Mouse (Mus musculus) left cerebral cortex, postnatal 10 days (tissue): Measurements from ENCODE around the gene Atp9a. TPM values are rescaled to one million over a fixed set of nuclear protein-coding genes. Genes with fewer than 3 reads are reported as not detected.

Experiments used
- DNase-seq, 2 experiments: peaks; one replicate each; pipeline ENCODE4 v3.0.0; 2021 to 2022; ENCODE audit warnings: low spot score in 2 of 2, mixed read lengths in 1 of 2; ENCODE audit errors: extremely low spot score in 1 of 2
- intact Hi-C: fragments of 180-260 bp; cut with DNase I; formaldehyde crosslinking; loops from one replicate; pipeline ENCODE4 v1.15.1; 2025
- total RNA-seq, 2 experiments: library from RNA; stranded (reverse); gene quantifications; 2 replicates each; pipeline ENCODE4 v1.2.3; 2021

The Atp9a gene
- total RNA-seq, 2 experiments from 2014 or later: 486 to 487 TPM

DNA sequence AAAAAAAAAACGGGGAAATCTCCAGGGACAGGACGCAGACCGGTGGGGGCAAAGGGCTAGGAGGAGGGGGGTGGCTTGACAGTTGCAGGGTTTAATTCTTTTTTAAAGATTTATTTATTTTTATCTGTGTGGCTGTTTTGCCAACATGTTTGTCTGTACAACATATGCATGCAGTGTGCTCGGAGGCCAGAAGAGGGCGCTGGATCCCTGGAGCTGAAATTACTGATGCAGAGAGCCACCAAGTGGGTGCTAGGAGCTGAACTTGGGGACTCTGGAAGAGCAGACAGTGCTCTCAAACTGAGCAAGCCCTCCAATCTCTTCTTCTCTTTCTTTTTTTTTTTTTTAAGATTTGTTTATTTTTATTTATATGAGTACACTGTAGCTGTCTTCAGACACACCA is 81.9 kb downstream of the Atp9a start:
- intact Hi-C loops: no loop called here
- DNase-seq: no peak

GRCm38 (mm10) chr2:168658551-168658950 is 83.7 kb downstream of the Atp9a start:
- intact Hi-C loops: no loop called here
- DNase-seq: no peak

DNA sequence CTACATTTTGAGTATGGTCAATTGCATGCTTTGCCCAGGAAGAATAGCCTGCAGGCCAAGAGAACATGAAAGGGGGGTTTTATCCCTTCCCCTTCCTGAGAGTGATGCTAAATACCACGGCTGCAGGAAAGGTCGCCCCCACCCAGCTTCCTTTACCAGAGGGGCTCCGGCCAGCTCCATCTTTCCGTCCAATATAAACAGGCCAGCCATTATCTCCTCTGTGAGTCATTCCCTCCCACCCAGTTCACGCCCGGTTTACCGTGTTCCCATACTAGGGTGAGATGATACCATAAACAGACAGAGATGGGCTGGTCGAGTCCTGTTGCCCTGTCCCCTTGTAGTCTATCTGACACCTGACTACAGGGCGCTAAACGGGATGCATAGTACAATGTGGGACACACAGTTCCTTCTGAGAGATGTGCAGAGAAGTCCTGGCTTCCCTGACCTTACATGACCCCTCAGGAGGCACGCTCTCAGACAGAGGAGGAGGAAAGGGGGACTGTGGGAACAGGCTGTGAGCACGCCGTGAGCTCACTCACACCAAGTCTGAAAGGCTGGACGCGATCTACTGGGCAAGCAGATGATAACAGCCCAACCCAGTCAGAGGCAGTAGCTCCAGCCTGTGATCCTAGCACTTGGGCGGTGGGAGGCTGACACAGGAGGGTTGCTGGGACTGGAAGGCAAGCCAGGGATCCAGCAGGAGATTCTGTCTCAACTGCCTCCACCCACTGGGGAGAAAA is 85.5 kb downstream of the Atp9a start:
- intact Hi-C loops: no loop called here
- DNase-seq: no peak

GRCm38 (mm10) chr2:168654983-168655669 is 87.1 kb downstream of the Atp9a start:
- DNase-seq: no peak
- intact Hi-C loops: no loop called here

GRCm38 (mm10) chr2:168654482-168654881 is 87.7 kb downstream of the Atp9a start:
- no peak for DNase-seq
- intact Hi-C loops: no loop called here

- intact Hi-C loops: no loop called here
- no peak for DNase-seq
Measured at GRCm38 (mm10) chr2:168651757-168652156, 90.5 kb downstream of the Atp9a start.

DNA sequence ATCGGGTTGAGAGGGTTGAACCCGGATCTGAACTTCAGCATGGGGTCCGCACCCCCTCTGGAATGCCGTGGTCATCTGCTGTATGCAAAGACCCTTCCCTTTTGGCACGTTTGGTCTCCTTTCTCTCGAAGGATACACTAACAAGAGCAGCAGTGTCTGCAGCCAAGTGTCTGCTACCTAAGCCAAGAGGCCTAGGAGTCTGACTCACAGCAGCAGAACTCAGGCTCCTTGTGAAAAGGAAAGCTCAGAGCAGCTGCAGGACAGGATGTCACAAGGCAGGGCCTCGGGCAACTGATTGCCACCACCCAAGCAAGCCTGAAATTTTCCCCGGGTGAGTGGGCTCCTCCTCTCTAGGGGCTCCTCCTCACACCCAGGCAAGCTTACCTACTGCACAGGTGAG is 94.0 kb downstream of the Atp9a start:
- intact Hi-C loops: no loop called here
- no peak for DNase-seq

DNA sequence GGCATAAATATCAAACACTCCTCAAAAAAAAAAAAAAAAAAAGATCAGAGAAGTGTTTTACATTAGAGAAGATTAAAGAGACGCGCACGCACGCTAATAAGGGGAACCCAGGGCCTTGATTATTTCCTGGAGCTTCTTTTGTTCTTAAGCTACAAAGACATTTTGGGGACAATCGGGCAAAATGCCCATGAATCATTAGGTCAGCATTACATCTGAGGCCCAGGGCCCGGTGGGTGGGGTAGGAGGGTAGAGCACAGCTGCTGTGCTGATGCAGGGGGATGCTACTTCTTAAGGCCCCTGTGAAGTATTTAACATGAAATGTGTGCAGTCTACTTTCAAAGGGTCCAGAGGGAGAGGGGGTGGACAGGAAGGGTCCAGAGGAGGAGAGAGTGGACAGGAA is 97.4 kb downstream of the Atp9a start:
- intact Hi-C loops: no loop called here
- no peak for DNase-seq

GRCm38 (mm10) chr2:168643524-168644177 is 98.6 kb downstream of the Atp9a start:
- intact Hi-C loops: no loop called here
- DNase-seq: no peak

- intact Hi-C loops: no loop called here
- DNase-seq: no peak
Measured at GRCm38 (mm10) chr2:168642187-168642586, 100.0 kb downstream of the Atp9a start.

DNA sequence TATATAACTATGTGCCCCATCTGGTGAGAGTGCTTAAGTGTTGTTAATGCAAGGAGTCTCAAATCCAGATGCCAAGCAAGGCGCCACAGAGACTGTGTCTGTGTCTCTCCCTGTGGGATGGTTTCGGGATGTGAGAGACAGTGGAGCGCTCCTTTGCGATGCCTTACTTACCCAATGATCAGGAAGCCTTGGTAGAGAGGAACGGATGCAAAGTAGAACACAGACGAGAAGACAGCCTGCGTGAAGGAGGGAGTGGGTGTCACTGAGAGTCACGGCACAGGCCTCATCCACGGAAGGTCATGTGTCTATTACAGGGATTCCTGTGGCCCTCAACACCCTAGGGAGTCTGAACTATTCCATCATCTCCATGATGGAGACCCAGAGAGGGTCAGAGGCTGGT is 101.7 kb downstream of the Atp9a start:
- no peak for DNase-seq

GRCm38 (mm10) chr2:168634881-168635280 is 107.3 kb downstream of the Atp9a start:
- intact Hi-C loops: no loop called here
- DNase-seq: no peak

More for the DNA sequence above, 101.7 kb downstream of the Atp9a start:
- intact Hi-C loops: no loop called here

DNA sequence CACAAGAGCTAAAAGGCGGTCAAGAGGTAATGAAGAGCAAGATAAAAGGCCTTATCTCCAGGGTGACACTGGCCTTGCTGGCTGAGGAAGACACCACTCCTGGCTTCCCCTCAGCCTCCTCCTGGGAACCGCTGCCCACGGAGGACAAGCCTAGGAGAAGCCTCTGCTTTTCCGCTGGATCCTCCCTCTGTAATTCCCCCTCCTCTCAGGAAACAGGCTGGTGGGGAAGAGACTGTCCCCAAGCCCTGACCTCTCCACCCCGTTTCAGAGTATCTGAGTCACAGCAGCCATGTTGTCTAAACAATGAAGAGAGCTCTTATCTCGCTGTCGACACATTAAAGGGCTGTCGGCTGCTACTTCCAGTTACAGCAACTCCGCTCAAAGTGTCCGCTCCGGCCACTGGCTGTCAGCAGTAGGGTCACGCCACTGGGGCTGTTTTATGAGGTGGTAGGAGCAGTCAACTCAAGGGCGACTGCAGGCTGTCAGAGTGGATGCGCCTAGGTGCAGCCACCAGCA is 108.8 kb downstream of the Atp9a start:
- intact Hi-C loops: no loop called here
- no peak for DNase-seq

GRCm38 (mm10) chr2:168632543-168632942 is 109.7 kb downstream of the Atp9a start:
- DNase-seq: no peak
- intact Hi-C loops: no loop called here

GRCm38 (mm10) chr2:168628787-168629186 is 113.4 kb downstream of the Atp9a start:
- intact Hi-C loops: loop anchor here (1.0 to 2.0 kb wide), 2 partner anchors 159 to 378 kb away; no protein-coding TSS in a partner anchor
- DNase-seq: peak; percentile 73 to 83

GRCm38 (mm10) chr2:168627829-168628770 is 114.1 kb downstream of the Atp9a start:
- intact Hi-C loops: loop anchor here (1.0 to 2.0 kb wide), 2 partner anchors 159 to 377 kb away; no protein-coding TSS in a partner anchor
- DNase-seq: no peak

DNA sequence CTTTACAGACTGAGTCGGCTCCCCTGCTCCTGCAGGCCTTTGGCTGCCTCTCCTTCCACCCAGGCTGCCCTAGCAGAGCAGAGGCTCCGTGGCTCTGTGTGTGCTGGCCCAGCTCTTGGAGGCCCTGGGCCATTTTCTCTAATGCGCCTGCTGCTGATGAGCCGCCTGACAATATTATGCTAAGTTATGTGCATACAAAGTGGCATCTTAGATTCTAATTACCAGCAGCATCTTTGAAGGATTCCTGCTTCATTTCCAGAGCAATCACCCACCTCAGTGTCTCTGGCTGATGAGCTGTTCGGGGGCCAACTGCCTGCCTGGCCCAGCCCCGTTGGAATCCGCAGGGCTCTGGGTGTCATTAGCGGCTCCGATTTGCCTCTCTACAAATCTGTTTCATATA is 115.8 kb downstream of the Atp9a start:
- DNase-seq: no peak
- intact Hi-C loops: no loop called here

DNA sequence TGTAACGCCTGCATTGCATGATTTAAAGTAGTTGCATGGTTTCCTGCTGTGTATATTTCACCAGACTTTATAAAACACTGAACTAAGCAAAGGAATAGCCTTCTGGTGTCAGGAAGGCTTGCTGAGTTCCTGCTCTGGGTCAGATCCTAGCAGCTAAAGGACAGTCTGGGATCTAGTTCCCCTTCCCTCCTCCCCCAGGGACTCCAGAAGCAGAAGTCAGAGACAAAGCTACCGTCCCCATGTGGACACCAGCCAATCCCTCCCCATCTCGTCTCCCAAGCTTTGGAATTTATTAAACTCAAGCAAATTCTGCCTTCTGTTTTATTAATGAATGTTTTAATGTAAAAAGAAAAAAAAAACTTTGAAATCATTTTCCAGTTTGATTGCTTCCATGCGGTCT is 117.1 kb downstream of the Atp9a start:
- intact Hi-C loops: no loop called here

More for the DNA sequence above, 117.1 kb downstream of the Atp9a start:
- DNase-seq: no peak
